Mouse (Mus musculus): ENCODE data around the gene Osgin1.

DNA sequence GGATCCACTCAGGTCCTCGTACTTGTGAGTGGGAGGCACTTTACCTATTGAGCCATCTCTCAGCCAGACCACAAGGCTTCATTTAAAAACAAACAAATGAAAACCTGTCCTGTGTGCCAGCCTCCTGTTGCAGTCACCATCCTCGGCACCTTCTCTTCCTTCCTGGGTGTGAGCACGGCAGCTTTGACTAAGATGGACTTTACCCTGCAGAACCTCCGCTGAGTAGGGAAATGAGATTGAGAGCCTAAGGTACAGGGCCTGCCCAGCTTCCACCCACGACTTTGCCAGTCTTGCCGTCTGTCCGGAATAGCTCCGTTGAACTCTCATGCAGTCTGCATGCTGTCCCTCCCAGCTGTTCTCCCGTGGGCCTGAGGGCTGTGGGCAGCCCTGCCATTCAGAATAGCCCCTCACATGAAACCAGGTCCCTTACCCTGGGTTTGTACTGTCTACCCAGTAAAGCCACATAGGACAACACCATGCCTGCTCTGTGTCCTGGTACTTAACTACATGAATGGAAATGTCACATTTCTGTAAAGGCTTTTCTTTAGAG lies 33.7 kb upstream of the Osgin1 start:
- TF ChIP-seq CTCF (IDR thresholded peaks at IDR 0.05; ENCODE audit: low read depth, low read length) = no peak
- TF ChIP-seq POLR2A (IDR thresholded peaks at IDR 0.05; ENCODE audit: insufficient read depth, low read length) = no peak
- TF ChIP-seq EP300 (IDR thresholded peaks at IDR 0.05; ENCODE audit: insufficient read depth, low read depth, low read length) = no peak
